Mouse (Mus musculus) lung, embryonic 15.5 days (tissue): Measurements from ENCODE around the gene Smoc2. TPM values are rescaled to one million over a fixed set of nuclear protein-coding genes. Genes with fewer than 3 reads are reported as not detected.
A peak's percentile ranks its signal among the peaks of the same experiment; 100 is the strongest.

ENCODE experiments used
- ATAC-seq: fragments of 200-750 bp; cut with Nextera tagmentation; 2 replicates; pipeline ENCODE4 v1.8.0; 2017; ENCODE audit warnings: moderate number of reproducible peaks, borderline replicate concordance; ENCODE audit not compliant: low FRiP score, low TSS enrichment; ENCODE audit errors: extremely low read depth
- H3K27ac ChIP-seq: fragments of 300-500 bp; sonication (generic); 2 replicates; pipeline ENCODE4 v1.5.1; 2015; ENCODE audit warnings: moderate library complexity, mild to moderate bottlenecking, inconsistent platforms
- H3K27me3 ChIP-seq: fragments of 300-500 bp; sonication (generic); 2 replicates; pipeline ENCODE4 v1.6.1; 2015; ENCODE audit warnings: inconsistent platforms
- H3K36me3 ChIP-seq: fragments of 300-500 bp; sonication (generic); 2 replicates; pipeline ENCODE4 v1.6.1; 2015; ENCODE audit warnings: inconsistent platforms
- H3K4me1 ChIP-seq: fragments of 300-500 bp; sonication (generic); 2 replicates; pipeline ENCODE4 v1.6.1; 2015; ENCODE audit warnings: inconsistent platforms
- H3K4me2 ChIP-seq: fragments of 300-500 bp; sonication (generic); 2 replicates; pipeline ENCODE4 v1.6.1; 2015; ENCODE audit warnings: inconsistent platforms, mild to moderate bottlenecking, moderate library complexity
- H3K4me3 ChIP-seq: fragments of 300-500 bp; sonication (generic); 2 replicates; pipeline ENCODE4 v1.5.1; 2015; ENCODE audit warnings: mild to moderate bottlenecking, inconsistent platforms
- H3K9ac ChIP-seq: fragments of 300-500 bp; sonication (generic); 2 replicates; pipeline ENCODE4 v1.6.1; 2015; ENCODE audit warnings: inconsistent platforms
- H3K9me3 ChIP-seq: fragments of 300-500 bp; sonication (generic); 2 replicates; pipeline ENCODE4 v1.6.1; 2016; ENCODE audit warnings: inconsistent platforms
- WGBS: fragments of 180-500 bp; shearing (Covaris S2); methylation state at CpG from one replicate; pipeline ENCODE4 v1.1.7; 2015; 5-methylcytosine and 5-hydroxymethylcytosine counted together
- polyA plus RNA-seq: library from polyadenylated mRNA; unstranded; fragments of >200 nt; fragmentation: Nextera tagmentation; extraction: Ambion mirVana; gene quantifications from 2 replicates; pipeline ENCODE4 v1.2.1, GENCODE M21; 2015

Gene Smoc2
- polyA plus RNA-seq, 1 experiment from 2014 or later, result 67.0 TPM

DNA sequence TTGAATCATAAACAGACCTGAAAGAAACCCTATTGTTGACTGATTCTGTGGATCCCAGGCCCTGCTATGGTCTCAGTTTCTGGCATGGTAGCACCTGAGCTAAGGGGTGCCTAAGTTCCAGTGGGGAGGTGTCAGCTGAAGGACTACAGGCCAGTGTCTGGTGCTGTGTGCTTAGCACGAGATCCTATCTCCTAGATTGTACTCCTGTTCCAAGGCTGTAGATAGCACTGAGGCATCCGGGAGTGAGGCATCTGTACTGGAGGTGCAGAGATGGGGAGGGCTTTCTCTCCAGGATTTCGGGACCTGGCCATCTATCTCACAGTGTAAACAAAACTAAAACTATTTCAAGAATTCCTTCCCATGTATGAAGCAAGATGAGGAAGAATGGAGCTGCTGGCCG is 38.1 kb downstream of the Smoc2 start:
- H3K27me3 ChIP-seq, result no peaks in the 10 kb centered on the region
- no peak overlapping the region for H3K9ac ChIP-seq
- H3K4me2 ChIP-seq, result no peak overlapping the region
- no peak overlapping the region for H3K4me3 ChIP-seq
- H3K36me3 ChIP-seq, result no peaks in the 10 kb centered on the region
- ATAC-seq, result no peak
- no peaks in the 10 kb centered on the region for H3K9me3 ChIP-seq
- no peaks in the 10 kb centered on the region for H3K4me1 ChIP-seq
- WGBS, result 23% methylated on average over 4 of the region's 4 CpGs
- H3K27ac ChIP-seq, result no peak overlapping the region

DNA sequence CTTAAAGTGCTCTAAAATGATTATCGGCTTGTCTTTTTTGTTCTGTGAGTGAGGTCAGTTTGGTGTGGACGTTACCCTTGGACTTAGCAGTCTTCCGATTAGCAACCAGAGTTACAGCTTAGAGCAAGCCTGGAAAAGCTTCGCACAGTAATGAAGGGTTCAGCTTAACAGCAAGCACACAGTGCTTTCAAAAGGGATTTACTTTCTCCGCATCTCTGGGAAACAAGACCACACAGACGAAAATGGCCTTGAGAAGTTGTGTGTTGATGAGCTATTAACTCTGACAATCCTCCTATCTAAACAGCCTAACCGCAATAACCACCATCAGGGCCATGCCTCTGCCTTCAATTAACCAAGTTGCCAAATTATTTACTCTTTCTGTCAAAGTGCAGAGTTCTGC is 46.9 kb downstream of the Smoc2 start:
- Histone ChIP-seq H3K4me1 (no peaks in the 10 kb centered on the region), H3K9ac (no peak overlapping the region), H3K27ac (no peak overlapping the region), H3K4me3 (no peak overlapping the region), H3K27me3 (no peaks in the 10 kb centered on the region), H3K4me2 (no peak overlapping the region), H3K9me3 (no peaks in the 10 kb centered on the region), H3K36me3 (no peaks in the 10 kb centered on the region)
- WGBS, result 64% methylated on average over 7 of the region's 7 CpGs
- ATAC-seq, result no peak

DNA sequence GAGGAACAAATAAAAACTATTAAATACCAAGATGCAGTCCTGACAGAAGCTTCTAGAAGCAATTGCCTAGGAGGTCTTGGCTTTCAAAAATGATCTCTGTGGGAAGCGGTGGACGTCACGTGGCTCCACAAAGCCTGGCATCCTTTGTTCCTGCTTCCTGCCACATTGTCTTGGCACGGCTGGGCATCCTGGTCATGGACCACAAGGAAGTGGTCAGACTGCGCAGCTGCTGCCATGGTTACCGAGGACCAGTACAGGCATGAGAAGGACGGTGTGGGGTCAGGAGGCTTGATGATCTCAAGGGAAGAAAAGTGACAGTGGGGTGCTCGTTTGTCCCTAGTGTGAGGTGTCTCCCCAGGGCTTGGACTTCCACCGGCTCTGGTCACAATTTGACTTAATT is 48.7 kb downstream of the Smoc2 start:
- H3K36me3 ChIP-seq, result no peaks in the 10 kb centered on the region
- H3K4me3 ChIP-seq, result no peak overlapping the region
- 73% methylated on average over 9 of the region's 9 CpGs for WGBS
- H3K27ac ChIP-seq, result no peak overlapping the region
- H3K4me1 ChIP-seq, result no peaks in the 10 kb centered on the region
- no peak for ATAC-seq
- no peaks in the 10 kb centered on the region for H3K9me3 ChIP-seq
- H3K4me2 ChIP-seq, result no peak overlapping the region
- no peak overlapping the region for H3K9ac ChIP-seq
- no peaks in the 10 kb centered on the region for H3K27me3 ChIP-seq

GRCm38 (mm10) chr17:14330498-14330897 is 51.2 kb downstream of the Smoc2 start:
- Histone ChIP-seq H3K27me3 (no peaks in the 10 kb centered on the region), H3K9me3 (no peaks in the 10 kb centered on the region), H3K4me1 (no peaks in the 10 kb centered on the region), H3K4me3 (no peak overlapping the region), H3K27ac (no peak overlapping the region), H3K4me2 (no peak overlapping the region), H3K36me3 (no peaks in the 10 kb centered on the region), H3K9ac (no peak overlapping the region)
- 87% methylated on average over 7 of the region's 7 CpGs for WGBS
- no peak for ATAC-seq

DNA sequence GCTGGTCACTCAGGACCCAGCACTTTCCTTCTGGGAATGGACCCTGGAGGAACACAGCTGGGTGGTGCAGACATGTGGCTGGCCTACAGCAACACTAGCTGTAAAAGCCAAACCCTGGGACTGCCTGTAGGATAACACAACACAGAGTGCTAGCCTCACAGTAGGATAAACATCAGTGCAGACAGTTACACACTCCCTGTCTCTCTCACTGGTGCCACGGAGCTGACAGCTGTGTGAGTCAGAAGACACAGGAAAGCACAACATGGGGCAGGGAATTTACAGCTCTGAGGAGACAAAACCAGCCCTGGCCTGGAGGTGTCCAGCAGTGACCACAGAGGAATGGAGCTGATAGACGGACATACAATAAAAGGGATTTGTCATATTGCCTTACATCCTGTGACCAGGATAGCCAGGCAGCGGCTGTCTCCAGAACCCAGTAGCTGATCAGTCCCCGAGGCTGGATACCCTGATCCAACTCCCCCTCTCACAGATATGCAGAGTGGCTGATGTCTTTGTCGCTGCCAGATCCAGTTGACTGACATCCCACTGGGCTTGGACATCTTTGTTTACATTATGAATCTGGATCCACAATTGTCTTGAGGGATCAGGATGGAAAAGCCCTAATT is 60.7 kb downstream of the Smoc2 start:
- ATAC-seq, result 0 out of 2 replicates have a peak, but pooled peaks have one; percentile 27
- WGBS, result 48% methylated on average over 5 of the region's 5 CpGs

DNA sequence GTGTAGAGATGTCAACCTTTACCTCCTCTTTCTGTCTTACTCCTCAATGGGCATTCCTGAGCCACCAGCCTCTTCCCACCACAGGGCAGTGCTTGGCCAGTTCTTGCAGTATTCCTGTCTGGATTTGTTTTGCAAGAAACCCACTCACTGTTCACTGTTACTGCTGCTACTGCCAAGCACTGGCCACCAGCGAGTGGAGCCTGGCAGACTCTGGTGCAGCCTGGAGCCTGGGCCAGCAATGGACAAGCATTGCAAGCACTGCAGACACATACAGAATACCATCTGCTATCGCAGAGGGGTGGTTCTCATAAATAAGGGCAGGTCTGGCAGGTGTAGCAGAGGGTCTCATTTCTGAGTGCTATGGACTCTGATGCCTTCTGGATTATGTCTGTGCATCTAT is 61.4 kb downstream of the Smoc2 start:
- WGBS, result 79% methylated on average over 2 of the region's 2 CpGs
- H3K4me2 ChIP-seq, result no peak overlapping the region
- no peaks in the 10 kb centered on the region for H3K27me3 ChIP-seq
- no peaks in the 10 kb centered on the region for H3K4me1 ChIP-seq
- no peaks in the 10 kb centered on the region for H3K9me3 ChIP-seq
- H3K4me3 ChIP-seq, result no peak overlapping the region
- no peaks in the 10 kb centered on the region for H3K36me3 ChIP-seq
- no peak overlapping the region for H3K27ac ChIP-seq
- no peak for ATAC-seq
- no peak overlapping the region for H3K9ac ChIP-seq

More for the DNA sequence above, 60.7 kb downstream of the Smoc2 start:
- Histone ChIP-seq H3K9me3 (no peaks in the 10 kb centered on the region), H3K36me3 (no peaks in the 10 kb centered on the region), H3K4me1 (no peaks in the 10 kb centered on the region), H3K4me2 (no peak overlapping the region), H3K27me3 (no peaks in the 10 kb centered on the region), H3K4me3 (no peak overlapping the region), H3K27ac (no peak overlapping the region), H3K9ac (no peak overlapping the region)

DNA sequence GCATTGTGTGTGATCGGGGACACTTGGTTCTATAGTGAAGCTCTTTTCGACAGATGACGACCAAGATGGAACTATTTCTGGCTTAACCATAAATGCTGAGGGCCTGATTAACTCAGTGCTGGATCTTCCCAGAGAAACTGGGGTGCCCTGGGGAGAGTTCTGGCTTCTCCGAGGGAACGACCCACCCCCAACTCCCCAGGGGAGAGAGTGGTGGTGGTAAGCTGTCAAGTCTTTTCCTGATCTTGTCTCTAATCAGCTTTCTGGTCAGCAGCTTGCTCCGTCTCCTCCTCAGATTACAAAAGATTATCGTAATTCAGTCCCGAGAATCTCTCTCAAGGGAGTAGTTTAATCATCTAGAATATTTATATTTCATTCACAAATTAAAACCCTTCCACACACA is 63.2 kb downstream of the Smoc2 start:
- Histone ChIP-seq H3K4me2 (no peak overlapping the region), H3K27ac (no peak overlapping the region), H3K9ac (no peak overlapping the region), H3K9me3 (no peaks in the 10 kb centered on the region), H3K36me3 (no peaks in the 10 kb centered on the region), H3K4me1 (no peaks in the 10 kb centered on the region), H3K27me3 (no peaks in the 10 kb centered on the region), H3K4me3 (no peak overlapping the region)
- 44% methylated on average over 8 of the region's 8 CpGs for WGBS
- ATAC-seq, result no peak

DNA sequence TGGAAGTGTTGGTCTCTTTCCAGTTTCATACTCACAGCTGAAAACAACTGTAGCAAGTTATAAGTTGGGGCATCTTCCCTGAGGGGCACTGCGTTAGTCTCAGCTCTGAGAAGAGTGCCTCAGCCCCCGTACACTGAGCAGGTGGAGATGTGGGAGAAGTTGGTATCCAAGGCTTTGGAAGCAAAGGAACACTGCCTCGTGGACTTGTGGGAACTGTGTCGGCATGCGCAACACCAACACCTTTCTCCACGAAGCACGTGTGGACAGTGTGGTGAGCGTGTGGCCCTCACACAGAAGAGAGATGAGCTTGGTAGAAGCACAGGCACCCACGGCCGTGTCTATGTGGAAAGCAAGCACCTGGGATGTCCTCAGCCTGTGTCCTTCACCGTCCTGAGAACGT is 64.1 kb downstream of the Smoc2 start:
- Histone ChIP-seq H3K27ac (no peak overlapping the region), H3K4me3 (no peak overlapping the region), H3K9me3 (no peaks in the 10 kb centered on the region), H3K27me3 (no peaks in the 10 kb centered on the region), H3K36me3 (no peaks in the 10 kb centered on the region), H3K9ac (no peak overlapping the region), H3K4me1 (no peaks in the 10 kb centered on the region), H3K4me2 (no peak overlapping the region)
- WGBS, result 83% methylated on average over 12 of the region's 12 CpGs
- no peak for ATAC-seq

GRCm38 (mm10) chr17:14345556-14345955 is 66.2 kb downstream of the Smoc2 start:
- H3K27ac ChIP-seq, result no peak overlapping the region
- 64% methylated on average over 4 of the region's 4 CpGs for WGBS

DNA sequence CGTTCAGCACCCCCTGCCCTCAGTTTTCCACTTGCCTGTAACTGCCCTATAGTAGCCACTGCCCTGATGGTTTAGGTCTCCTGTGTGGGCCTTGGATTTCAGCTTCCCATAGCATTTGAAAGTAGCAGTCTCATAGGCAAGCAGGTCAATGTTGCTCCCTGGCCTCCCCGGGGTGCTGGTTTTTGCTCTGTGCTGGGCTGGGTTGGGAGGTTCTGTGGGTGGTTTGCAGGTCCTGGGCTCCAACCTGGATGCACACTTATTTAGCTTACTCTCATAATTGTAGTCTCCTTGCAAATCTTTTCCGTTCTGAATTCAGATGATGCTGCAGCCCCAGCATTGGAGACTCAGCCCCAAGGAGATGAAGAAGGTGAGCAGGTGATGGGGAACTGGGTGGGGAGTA is 67.6 kb downstream of the Smoc2 start:
- 69% methylated on average over 3 of the region's 3 CpGs for WGBS
- no peak overlapping the region for H3K4me3 ChIP-seq
- H3K9ac ChIP-seq, result no peak overlapping the region
- ATAC-seq, result no peak
- H3K4me1 ChIP-seq, result no peaks in the 10 kb centered on the region
- H3K27me3 ChIP-seq, result no peaks in the 10 kb centered on the region
- H3K9me3 ChIP-seq, result no peaks in the 10 kb centered on the region
- H3K4me2 ChIP-seq, result no peak overlapping the region
- H3K36me3 ChIP-seq, result no peaks in the 10 kb centered on the region
- H3K27ac ChIP-seq, result no peak overlapping the region

More at GRCm38 (mm10) chr17:14345556-14345955, 66.2 kb downstream of the Smoc2 start:
- no peak for ATAC-seq
- Histone ChIP-seq H3K9ac (no peak overlapping the region), H3K4me1 (no peaks in the 10 kb centered on the region), H3K9me3 (no peaks in the 10 kb centered on the region), H3K4me2 (no peak overlapping the region), H3K4me3 (no peak overlapping the region), H3K27me3 (no peaks in the 10 kb centered on the region), H3K36me3 (no peaks in the 10 kb centered on the region)

- Histone ChIP-seq H3K9me3 (no peaks in the 10 kb centered on the region), H3K9ac (no peak overlapping the region), H3K4me2 (no peak overlapping the region), H3K27me3 (no peaks in the 10 kb centered on the region), H3K4me1 (no peaks in the 10 kb centered on the region), H3K36me3 (no peaks in the 10 kb centered on the region), H3K4me3 (no peak overlapping the region), H3K27ac (no peak overlapping the region)
- WGBS, result 81% methylated on average over 6 of the region's 6 CpGs
- ATAC-seq, result no peak
Observed at GRCm38 (mm10) chr17:14349086-14349814, 69.9 kb downstream of the Smoc2 start.

DNA sequence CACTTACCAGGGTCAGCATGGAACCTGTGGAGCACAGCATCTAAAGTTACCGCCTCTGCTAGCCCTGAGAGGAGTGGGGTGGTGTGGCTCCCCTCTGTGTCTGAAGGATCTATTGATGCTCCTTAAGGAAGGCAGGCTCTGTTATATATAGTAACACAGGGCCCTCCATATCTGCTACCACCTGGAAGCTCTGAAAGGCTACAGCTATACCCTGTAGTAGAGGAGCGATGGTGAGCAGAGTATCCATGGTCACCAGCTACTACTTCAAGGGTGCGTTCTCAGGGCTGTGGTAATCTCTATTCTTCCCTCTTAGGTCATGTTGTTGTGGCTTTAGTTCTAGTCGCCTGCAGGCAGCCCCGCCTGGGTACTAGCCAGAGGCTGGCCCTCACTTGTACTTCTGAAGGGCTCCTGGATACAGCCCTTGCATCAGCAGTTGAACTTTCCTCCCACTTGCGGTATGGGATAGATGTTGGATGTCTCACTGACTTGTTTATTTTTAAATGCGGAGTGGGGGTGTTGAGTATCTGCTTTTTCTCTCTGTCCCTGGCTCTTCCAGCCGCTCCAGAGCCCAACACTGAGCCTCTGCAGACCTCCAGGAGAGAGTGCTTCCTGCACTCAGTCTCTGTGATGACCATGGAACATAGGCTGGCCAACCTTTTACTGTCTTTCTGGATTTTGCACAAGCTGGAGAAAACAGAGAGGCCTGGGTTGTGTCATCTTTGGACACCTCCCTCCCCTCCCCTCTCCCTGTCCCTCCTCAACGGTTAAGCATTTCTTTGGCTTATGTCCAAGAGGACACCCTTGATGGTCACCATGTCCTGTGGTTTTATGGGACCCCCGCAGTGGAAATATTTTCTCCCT is 74.1 kb downstream of the Smoc2 start:
- Histone ChIP-seq H3K4me3 (no peak overlapping the region), H3K9ac (no peak overlapping the region), H3K27me3 (no peaks in the 10 kb centered on the region), H3K4me2 (no peak overlapping the region), H3K9me3 (no peaks in the 10 kb centered on the region), H3K27ac (no peak overlapping the region), H3K36me3 (no peaks in the 10 kb centered on the region), H3K4me1 (no peaks in the 10 kb centered on the region)
- no peak for ATAC-seq
- 64% methylated on average over 10 of the region's 10 CpGs for WGBS
